Mouse (Mus musculus) hindbrain, embryonic 16.5 days (tissue): ENCODE results near the gene Olfr1393. TPM values are rescaled to one million over a fixed set of nuclear protein-coding genes. Genes with fewer than 3 reads are reported as not detected.
"Not testable (repeated sequence)": the region's sequence is repeated elsewhere in the genome, so short reads cannot be mapped to it uniquely, and the experiment has no call there.

ENCODE experiments used
- ATAC-seq: fragments of 200-750 bp; cut with Nextera tagmentation; 2 replicates; pipeline ENCODE4 v1.8.0; 2017; ENCODE audit warnings: moderate TSS enrichment, moderate library complexity
- H3K27ac ChIP-seq: fragments of 300-500 bp; sonication (generic); 2 replicates; pipeline ENCODE4 v1.5.1; 2014; ENCODE audit warnings: low read depth, mild to moderate bottlenecking, control low read depth, low read length, moderate library complexity
- H3K27me3 ChIP-seq: fragments of 300-500 bp; sonication (generic); replicated peaks from 2 replicates; pipeline ENCODE4 v1.6.1; 2014; ENCODE audit warnings: low read length; ENCODE audit not compliant: control insufficient read depth, insufficient read depth
- H3K36me3 ChIP-seq: fragments of 300-500 bp; sonication (generic); 2 replicates; pipeline ENCODE4 v1.6.1; 2014; ENCODE audit warnings: mild to moderate bottlenecking, low read length, moderate library complexity, mixed read lengths; ENCODE audit not compliant: control insufficient read depth, insufficient read depth
- H3K4me1 ChIP-seq: fragments of 300-500 bp; sonication (generic); 2 replicates; pipeline ENCODE4 v1.6.1; 2014; ENCODE audit warnings: low read depth, low read length; ENCODE audit not compliant: control insufficient read depth, insufficient read depth
- H3K4me2 ChIP-seq: fragments of 300-500 bp; sonication (generic); 2 replicates; pipeline ENCODE4 v1.6.1; 2014; ENCODE audit warnings: mild to moderate bottlenecking, low read length, control low read depth, moderate library complexity
- H3K4me3 ChIP-seq: fragments of 300-500 bp; sonication (generic); 2 replicates; pipeline ENCODE4 v1.5.1; 2014; ENCODE audit warnings: mild to moderate bottlenecking, low read length, control low read depth, moderate library complexity
- H3K9ac ChIP-seq: fragments of 300-500 bp; sonication (generic); 2 replicates; pipeline ENCODE4 v1.6.1; 2014; ENCODE audit warnings: low read depth, mild to moderate bottlenecking, control low read depth, low read length, moderate library complexity
- H3K9me3 ChIP-seq: fragments of 300-500 bp; sonication (generic); 2 replicates; pipeline ENCODE4 v1.6.1; 2014; ENCODE audit warnings: mild to moderate bottlenecking, low read length, moderate library complexity; ENCODE audit not compliant: control insufficient read depth
- WGBS: fragments of 180-500 bp; shearing (Covaris S2); extraction: QIAGEN DNeasy Blood & Tissue Kit; methylation state at CpG from one replicate; pipeline ENCODE4 v1.1.7; 2014; 5-methylcytosine and 5-hydroxymethylcytosine counted together
- polyA plus RNA-seq: library from polyadenylated mRNA; unstranded; fragments of >200 nt; fragmentation: Nextera tagmentation; extraction: Ambion mirVana; gene quantifications from 2 replicates; pipeline ENCODE4 v1.2.1, GENCODE M21; 2015

Olfr1393 gene
- polyA plus RNA-seq, 1 experiment from 2014 or later: 0.08 TPM

DNA sequence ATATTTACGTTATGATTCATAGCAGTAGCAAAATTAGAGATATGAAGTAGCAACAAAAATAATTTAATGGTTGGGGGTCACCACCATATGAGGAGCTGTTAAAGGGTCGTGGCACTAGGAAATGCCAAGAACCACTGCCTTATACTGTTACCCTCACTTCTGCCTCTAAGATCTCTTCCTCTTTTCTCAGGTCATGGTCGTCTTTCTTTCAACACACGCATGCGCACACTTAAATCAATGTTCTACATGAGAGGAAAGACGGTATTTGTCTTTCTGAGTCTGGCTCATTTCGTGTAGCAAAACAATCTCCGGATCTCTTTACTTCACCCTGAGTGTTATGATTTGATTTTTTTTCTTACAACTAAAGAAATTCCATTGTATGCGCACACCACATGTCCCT is 8.3 kb upstream of the Olfr1393 start:
- H3K9ac ChIP-seq: no peak overlapping the region
- H3K27me3 ChIP-seq: no peaks in the 10 kb centered on the region
- H3K4me2 ChIP-seq: no peak overlapping the region
- WGBS: 94% methylated on average over 9 of the region's 9 CpGs
- no peak for ATAC-seq
- H3K9me3 ChIP-seq: no peaks in the 10 kb centered on the region
- H3K36me3 ChIP-seq: no peaks in the 10 kb centered on the region
- no peak overlapping the region for H3K4me3 ChIP-seq
- no peak overlapping the region for H3K27ac ChIP-seq
- H3K4me1 ChIP-seq: peaks cover 5% of the 10 kb centered on the region; the same call in 1 of the 2 replicates

DNA sequence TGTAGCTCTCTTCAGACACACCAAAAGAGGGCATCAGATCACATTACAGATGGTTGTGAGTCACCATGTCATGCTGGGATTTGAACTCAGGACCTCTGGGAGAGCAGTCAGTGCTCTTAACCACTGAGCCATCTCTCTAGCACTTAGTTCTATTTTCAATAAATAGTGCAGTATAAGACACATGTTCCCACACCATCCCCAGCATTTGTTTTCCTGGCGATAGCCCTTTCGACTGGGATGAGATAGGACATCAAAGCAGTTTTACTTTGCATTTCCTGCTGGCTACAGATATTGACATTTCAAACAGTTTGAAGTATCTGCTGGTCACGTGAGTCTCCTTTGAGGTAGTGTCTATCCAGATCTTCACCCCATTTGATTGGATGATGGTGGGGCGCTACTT is 7.7 kb upstream of the Olfr1393 start:
- Histone ChIP-seq H3K9me3 (no peaks in the 10 kb centered on the region), H3K4me1 (peaks cover 5% of the 10 kb centered on the region; the same call in 1 of the 2 replicates), H3K27ac (no peak overlapping the region), H3K27me3 (no peaks in the 10 kb centered on the region), H3K36me3 (no peaks in the 10 kb centered on the region), H3K4me2 (no peak overlapping the region), H3K9ac (no peak overlapping the region), H3K4me3 (no peak overlapping the region)
- 95% methylated on average over 4 of the region's 4 CpGs for WGBS
- ATAC-seq: no peak

DNA sequence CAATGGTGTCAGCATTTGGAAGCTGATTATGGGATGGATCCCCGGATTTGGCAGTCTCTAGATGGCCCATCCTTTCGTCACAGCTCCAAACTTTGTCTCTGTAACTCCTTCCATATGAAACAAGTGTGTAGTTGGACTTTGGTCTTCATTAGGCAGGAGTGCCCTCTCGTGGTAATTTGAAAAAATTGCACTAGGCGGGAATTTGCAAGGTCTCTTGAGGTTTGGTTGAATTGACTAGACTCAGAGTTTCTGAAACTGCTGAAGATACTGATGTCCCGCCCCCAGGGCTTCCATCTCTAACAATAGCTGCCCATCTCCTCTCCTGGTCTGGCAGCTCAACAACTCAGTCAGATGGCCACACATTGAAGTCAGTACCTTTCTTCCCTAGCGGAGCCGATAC is 6.8 kb upstream of the Olfr1393 start:
- H3K9ac ChIP-seq: no peak overlapping the region
- H3K4me3 ChIP-seq: no peak overlapping the region
- no peak overlapping the region for H3K27ac ChIP-seq
- H3K4me2 ChIP-seq: no peak overlapping the region
- ATAC-seq: no peak
- 29% methylated on average over 7 of the region's 7 CpGs for WGBS
- H3K9me3 ChIP-seq: no peaks in the 10 kb centered on the region
- H3K36me3 ChIP-seq: no peaks in the 10 kb centered on the region
- peaks cover 5% of the 10 kb centered on the region; the same call in 1 of the 2 replicates for H3K4me1 ChIP-seq
- H3K27me3 ChIP-seq: no peaks in the 10 kb centered on the region

DNA sequence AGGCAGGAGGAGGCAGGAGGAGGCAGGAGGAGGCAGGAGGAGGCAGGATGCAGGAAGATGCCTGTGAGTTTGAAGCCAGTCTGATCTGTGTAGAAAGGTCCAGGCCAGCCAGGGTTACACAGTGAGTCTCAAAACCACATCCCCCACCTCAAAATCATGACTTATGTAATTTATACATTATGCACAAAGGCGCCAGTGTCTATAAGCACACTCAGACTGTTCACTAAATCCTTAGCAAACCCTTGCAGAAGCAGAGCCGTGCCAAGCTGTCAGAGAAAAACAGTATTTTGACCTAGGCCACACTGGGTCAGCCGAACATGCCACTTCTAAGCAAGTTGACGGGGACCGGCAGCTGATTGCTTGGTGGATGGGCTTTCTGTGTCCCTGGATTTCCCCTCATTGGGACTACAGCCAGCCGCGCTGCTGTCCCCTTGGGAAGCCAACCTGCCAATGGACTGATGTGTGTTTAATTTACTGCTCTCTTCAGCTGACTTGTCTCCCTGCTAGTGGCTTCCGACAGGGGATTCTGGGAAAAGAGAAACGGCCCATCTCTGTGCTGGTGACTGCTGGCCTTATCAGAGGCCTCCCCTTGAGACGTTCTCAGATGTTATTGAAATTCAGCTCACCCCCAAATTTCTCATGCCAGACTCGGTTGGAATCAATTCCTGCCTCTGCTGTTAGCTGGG is 4.1 kb upstream of the Olfr1393 start:
- peak; percentile 54 for ATAC-seq
- H3K4me2 ChIP-seq: no peak overlapping the region; the same call in 1 of the 2 replicates
- H3K4me3 ChIP-seq: no peak overlapping the region
- H3K27ac ChIP-seq: no peak overlapping the region; the same call in 1 of the 2 replicates
- H3K9me3 ChIP-seq: no peaks in the 10 kb centered on the region
- no peaks in the 10 kb centered on the region for H3K27me3 ChIP-seq
- H3K36me3 ChIP-seq: no peaks in the 10 kb centered on the region
- H3K9ac ChIP-seq: peak overlapping the region; percentile 55
- 42% methylated on average over 11 of the region's 11 CpGs for WGBS
- H3K4me1 ChIP-seq: peaks cover 5% of the 10 kb centered on the region; the same call in 1 of the 2 replicates

DNA sequence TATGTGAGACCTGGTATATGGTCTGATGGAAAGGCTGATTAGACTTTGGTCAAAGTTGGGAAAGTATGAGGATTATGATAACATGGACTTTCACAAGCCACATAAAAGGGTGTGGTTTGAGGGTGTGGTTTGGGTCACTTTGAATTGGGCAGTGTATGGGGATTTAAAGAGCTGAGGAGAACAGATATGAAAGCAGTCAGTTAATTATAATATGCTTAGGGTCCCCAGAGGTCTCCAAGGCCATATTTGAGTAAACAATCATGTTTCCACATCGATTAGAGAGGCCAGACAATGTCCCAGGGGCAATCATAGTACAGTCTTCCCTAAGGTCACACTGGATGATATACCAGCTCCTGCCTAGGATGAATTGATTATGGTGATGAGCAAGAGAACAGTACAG is 6.9 kb downstream of the Olfr1393 start, which contains the start of gene Olfr1392:
Gene Olfr1392 (plus strand): TSS at position 301 of the 400 bp plus-strand sequence.
- not testable (repeated sequence) for H3K36me3 ChIP-seq, H3K9ac ChIP-seq, H3K4me1 ChIP-seq, H3K27ac ChIP-seq, H3K27me3 ChIP-seq, H3K9me3 ChIP-seq, ATAC-seq, H3K4me3 ChIP-seq, H3K4me2 ChIP-seq
- 67% methylated on average over 1 of the region's 1 CpGs for WGBS

DNA sequence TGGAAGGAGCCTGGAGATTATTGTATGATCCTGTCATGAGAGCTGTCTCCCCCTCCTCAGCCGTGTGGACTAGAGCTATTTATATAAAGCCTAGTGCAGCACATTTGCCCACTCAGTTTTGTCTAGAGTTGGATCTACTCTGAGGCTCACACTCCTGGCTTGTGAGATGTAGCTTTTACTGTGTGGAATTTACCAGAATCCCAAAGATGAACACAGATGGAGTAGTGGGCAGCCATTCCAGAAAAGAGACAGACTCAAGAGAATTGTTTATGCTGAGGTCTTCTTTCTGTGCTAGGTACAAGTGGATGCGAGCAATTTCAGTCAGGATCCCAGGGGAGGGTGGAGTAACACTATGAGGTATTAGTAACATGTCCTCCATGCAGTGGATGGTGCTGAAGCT is 9.1 kb downstream of the Olfr1393 start:
- no peaks in the 10 kb centered on the region for H3K36me3 ChIP-seq
- ATAC-seq: no peak
- no peak overlapping the region for H3K4me2 ChIP-seq
- H3K9me3 ChIP-seq: peaks cover 2% of the 10 kb centered on the region
- H3K27ac ChIP-seq: no peak overlapping the region
- WGBS: 88% methylated on average over 2 of the region's 2 CpGs
- H3K27me3 ChIP-seq: no peaks in the 10 kb centered on the region
- H3K4me1 ChIP-seq: no peaks in the 10 kb centered on the region
- H3K9ac ChIP-seq: no peak overlapping the region
- H3K4me3 ChIP-seq: no peak overlapping the region

DNA sequence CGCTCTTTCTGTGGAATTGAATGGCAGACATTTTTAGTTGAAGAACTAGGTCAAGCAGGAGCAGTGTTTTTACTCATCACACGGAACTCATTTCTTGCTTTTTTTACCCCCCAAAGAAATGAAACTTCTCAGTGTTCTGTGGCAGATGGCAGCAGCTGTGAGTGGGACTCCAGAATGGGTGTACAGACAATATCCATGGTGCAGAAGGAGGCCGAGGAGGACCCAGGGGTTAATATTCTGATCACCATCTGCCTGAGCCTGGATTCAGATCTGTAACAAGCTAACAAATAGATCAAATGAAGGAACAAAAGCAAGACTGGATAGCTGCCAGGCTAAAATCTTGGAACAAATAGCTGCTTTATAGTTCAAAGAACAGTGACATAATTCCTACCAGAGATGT is 14.7 kb downstream of the Olfr1393 start:
- Histone ChIP-seq H3K27ac (no peak overlapping the region), H3K4me2 (no peak overlapping the region), H3K27me3 (no peaks in the 10 kb centered on the region), H3K4me1 (no peaks in the 10 kb centered on the region), H3K4me3 (no peak overlapping the region), H3K9ac (no peak overlapping the region), H3K36me3 (no peaks in the 10 kb centered on the region), H3K9me3 (no peaks in the 10 kb centered on the region)
- WGBS: 49% methylated on average over 3 of the region's 3 CpGs
- ATAC-seq: no peak

DNA sequence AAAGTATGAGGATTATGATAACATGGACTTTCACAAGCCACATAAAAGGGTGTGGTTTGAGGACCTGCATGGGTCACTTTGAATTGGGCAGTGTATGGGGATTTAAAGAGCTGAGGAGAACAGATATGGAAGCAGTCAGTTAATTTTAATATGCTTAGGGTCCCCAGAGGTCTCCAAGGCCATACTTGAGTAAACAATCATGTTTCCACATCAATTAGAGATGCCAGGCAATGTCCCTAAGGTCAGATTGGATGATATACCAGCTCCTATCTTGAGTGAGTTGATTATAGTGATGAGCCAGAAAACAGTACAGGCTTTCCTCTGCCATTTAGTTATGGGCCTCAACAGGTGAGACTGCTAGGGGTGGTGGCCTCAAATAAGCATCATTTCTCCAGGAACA is 26.3 kb downstream of the Olfr1393 start, which contains the start of gene Olfr10:
Gene Olfr10 (plus strand): TSS at position 301 of the 400 bp plus-strand sequence.
- H3K9ac ChIP-seq: no peak within 1 kb of the TSS
- H3K4me1 ChIP-seq: no peaks in the 10 kb centered on the region
- H3K4me2 ChIP-seq: no peak within 1 kb of the TSS
- no peak for ATAC-seq
- no peak within 1 kb of the TSS for H3K4me3 ChIP-seq
- H3K36me3 ChIP-seq: no peaks in the 10 kb centered on the region
- H3K27me3 ChIP-seq: no peaks in the 10 kb centered on the region
- H3K27ac ChIP-seq: no peak within 1 kb of the TSS
- H3K9me3 ChIP-seq: no peaks in the 10 kb centered on the region

DNA sequence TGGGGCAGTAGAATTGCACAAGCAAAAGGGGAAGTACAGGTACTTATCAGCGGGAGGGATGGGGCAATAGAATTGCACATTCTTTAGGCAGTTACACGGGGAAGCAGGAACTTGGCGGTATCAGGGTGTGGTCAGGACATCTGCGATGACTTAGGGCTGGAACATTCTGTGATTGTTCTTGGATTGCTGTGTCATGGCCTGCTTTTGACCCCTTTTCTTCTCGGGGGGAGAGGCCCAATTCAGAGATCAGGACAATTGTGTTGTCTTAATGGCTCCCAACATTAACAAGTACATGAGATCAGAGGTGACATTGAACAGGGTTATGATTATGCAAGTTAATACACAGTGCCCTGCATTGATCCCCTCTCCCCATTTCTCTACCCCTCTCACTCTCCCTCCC is 30.4 kb downstream of the Olfr1393 start:
- H3K27ac ChIP-seq, H3K9me3 ChIP-seq, ATAC-seq, H3K36me3 ChIP-seq, H3K4me3 ChIP-seq, H3K27me3 ChIP-seq, H3K9ac ChIP-seq, H3K4me1 ChIP-seq, H3K4me2 ChIP-seq: not testable (repeated sequence)
- WGBS: 82% methylated on average over 5 of the region's 5 CpGs
